Mouse (Mus musculus) embryonic fibroblast, embryonic 13.5 days (primary cell): ENCODE measurements around the gene Eef2. TPM values are rescaled to one million over a fixed set of nuclear protein-coding genes. Genes with fewer than 3 reads are reported as not detected.
"Not testable (repeated sequence)": the region's sequence is repeated elsewhere in the genome, so short reads cannot be mapped to it uniquely, and the experiment has no call there.

Source experiments
- H3K27ac ChIP-seq: 2 replicates; pipeline ENCODE4 v1.5.1; 2012; ENCODE audit warnings: low read length, control low read depth, inconsistent platforms; ENCODE audit not compliant: insufficient read depth
- H3K4me1 ChIP-seq: 2 replicates; pipeline ENCODE4 v1.6.1; 2011; ENCODE audit warnings: low read length; ENCODE audit not compliant: control insufficient read depth, insufficient read depth
- H3K4me3 ChIP-seq: 2 replicates; pipeline ENCODE4 v1.5.1; 2011; ENCODE audit warnings: mild to moderate bottlenecking, control low read depth, low read length; ENCODE audit not compliant: insufficient read depth
- CTCF ChIP-seq: IDR thresholded peaks from 2 replicates; pipeline ENCODE4 v1.5.1; 2011; ENCODE audit warnings: mild to moderate bottlenecking, control low read depth, low read length, moderate library complexity, borderline replicate concordance; ENCODE audit not compliant: insufficient read depth
- POLR2A ChIP-seq: IDR thresholded peaks from 2 replicates; pipeline ENCODE4 v1.6.1; 2011; ENCODE audit warnings: low read depth, mild to moderate bottlenecking, control low read depth, low read length, moderate library complexity
- polyA plus RNA-seq: library from polyadenylated mRNA; stranded (reverse); fragments of >200 nt; gene quantifications from 2 replicates; pipeline ENCODE4 v1.2.4, GENCODE M21; 2011; ENCODE audit warnings: low read depth; ENCODE audit not compliant: missing spikeins, insufficient read length

Gene Eef2
- polyA plus RNA-seq, 1 experiment, result 1,643 TPM

DNA sequence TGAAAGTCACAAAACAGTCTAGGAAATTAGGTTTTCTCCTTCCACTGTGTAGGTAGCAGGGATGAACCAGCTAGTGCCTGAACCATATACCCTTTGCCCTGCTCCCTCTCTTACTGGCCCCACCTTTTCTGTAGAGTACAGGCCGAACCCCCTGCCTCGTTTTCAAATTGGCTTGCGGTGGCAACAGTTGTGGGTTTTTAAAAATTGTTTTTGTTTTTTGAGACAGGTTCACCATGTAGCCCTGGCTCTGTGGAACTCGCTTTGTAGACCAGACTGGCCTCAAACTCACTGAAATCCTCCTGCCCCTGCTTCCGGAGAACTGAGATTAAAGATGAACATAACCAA, 8.4 kb upstream of the Eef2 start:
- H3K4me3 ChIP-seq, result peak overlapping the region; percentile 24
- TF ChIP-seq POLR2A (peak; percentile 20; the same call in 1 of the 2 replicates), CTCF (no peak)
- peak overlapping the region; percentile 62 for H3K27ac ChIP-seq
- no peaks in the 10 kb centered on the region for H3K4me1 ChIP-seq

DNA sequence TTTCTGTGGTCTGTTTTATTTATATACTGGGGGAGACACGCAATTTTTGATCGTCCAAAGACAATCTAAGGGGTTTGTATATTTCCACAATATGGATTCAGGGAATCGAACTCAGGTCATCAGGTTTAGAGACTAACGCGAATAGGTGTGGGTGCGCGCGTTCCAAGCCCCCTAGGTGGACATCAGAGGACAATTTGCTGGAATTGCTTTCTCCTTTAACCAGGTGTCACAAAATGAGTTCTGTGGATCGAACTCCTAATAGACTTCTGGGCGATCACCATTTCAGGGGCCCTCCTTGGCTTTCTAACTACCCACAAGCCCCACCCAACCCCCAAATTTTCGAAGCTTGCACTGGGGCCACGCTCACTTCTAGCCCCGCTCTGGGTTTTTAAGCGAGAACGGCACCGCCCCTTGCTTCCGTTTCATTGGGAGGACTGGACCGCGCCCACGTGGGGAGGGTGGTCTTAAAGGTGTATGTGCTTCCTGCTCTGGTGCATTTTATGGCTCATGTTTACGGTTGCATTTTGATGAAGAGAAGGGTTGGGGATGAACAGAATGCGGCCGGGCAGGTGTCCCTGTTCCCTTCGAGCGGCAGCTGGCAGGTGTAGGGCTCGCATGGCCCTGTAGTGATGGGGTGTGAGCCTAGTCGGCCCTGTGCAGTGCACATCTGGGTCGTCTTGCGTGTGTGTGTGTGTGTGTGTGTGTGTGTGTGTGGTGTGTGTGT, 7.7 kb upstream of the Eef2 start:
- no peak for TF ChIP-seq CTCF
- peak; percentile 37; the same call in 1 of the 2 replicates for TF ChIP-seq POLR2A
- H3K4me1 ChIP-seq, result no peaks in the 10 kb centered on the region
- H3K27ac ChIP-seq, result peak overlapping the region; percentile 62
- peak overlapping the region; percentile 35 for H3K4me3 ChIP-seq

DNA sequence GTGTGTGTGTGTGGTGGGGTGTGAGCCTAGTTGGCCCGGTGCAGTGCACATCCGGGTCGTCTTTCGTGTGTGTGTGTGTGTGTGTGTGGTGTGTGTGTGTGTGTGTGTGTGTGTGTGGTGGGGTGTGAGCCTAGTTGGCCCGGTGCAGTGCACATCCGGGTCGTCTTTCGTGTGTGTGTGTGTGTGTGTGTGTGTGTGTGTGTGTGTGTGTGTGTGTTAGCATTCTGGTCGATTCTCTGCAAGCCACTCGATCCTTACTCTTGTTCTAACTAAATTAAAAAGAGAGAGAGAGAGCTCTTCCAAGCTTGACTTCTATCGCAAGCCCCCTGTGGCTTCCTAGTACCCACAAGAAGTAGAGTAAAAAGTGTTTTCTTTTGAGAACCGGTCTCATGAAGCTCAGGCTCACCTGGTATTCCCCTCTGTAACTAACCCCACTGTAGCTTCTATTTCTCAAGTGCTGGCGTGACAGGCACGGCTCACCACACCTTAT, 7.0 kb upstream of the Eef2 start:
- not testable (repeated sequence) for H3K4me1 ChIP-seq, H3K27ac ChIP-seq, H3K4me3 ChIP-seq

GRCm38 (mm10) chr10:81173132-81173531, 3.3 kb upstream of the Eef2 start:
- TF ChIP-seq CTCF (peak; percentile 95), POLR2A (peak; percentile 74)
- Histone ChIP-seq H3K4me3 (no peak overlapping the region), H3K27ac (peak overlapping the region; percentile 29; the same call in 1 of the 2 replicates), H3K4me1 (peaks cover 3% of the 10 kb centered on the region; the same call in 1 of the 2 replicates)

GRCm38 (mm10) chr10:81174617-81175344, 1.6 kb upstream of the Eef2 start:
- H3K27ac ChIP-seq, result peak overlapping the region; percentile 56
- H3K4me1 ChIP-seq, result peaks cover 8% of the 10 kb centered on the region
- peak; percentile 100 for TF ChIP-seq CTCF
- peak; percentile 57 for TF ChIP-seq POLR2A
- peak overlapping the region; percentile 15; the same call in 1 of the 2 replicates for H3K4me3 ChIP-seq

DNA sequence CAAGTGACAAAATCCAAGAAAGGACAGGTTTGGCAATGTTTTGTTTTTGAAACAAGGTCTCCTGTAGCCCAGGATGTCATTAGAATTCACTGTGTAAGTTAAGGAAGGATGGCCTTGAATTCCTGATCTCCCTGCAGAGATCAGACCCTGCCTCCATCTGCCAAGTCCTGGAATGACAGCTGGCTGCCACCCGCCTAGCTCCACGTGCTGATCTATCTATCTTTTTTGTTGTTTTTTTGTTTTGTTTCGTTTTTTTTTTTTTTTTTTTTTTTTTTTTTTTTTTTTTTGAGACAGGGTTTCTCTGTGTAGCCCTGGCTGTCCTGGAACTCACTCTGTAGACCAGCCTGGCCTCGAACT, 1.1 kb upstream of the Eef2 start:
- peak overlapping the region; percentile 22 for H3K27ac ChIP-seq
- not testable (repeated sequence) for H3K4me1 ChIP-seq, H3K4me3 ChIP-seq

DNA sequence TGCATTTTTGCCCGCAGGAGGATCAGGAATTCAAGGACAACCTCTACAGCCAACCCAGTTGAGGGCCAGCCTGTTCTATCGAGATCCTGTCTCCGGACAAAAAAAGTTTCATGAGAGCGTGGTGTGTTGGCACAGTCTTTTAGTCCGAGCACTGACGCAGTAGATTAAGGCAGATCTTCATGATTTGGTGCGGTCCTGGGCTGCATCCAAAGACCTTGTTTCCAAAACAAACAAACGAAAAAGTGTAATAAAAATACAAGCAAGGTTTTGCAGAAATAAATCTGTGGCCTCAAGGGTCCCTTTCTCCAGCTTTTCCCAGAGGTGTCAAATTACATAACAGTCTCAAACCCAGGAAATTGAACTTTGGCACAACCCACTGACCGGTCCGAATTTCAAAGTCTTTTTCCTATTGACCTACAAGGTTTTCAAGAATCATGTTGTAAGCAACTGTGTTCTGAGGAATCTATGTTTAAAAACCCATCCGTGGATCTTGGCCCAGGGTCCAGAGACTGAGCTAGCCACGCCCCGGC, 430 bp upstream of the Eef2 start:
- H3K4me1 ChIP-seq, result peaks cover 8% of the 10 kb centered on the region
- TF ChIP-seq POLR2A (no peak; the same call in 1 of the 2 replicates), CTCF (no peak)
- H3K4me3 ChIP-seq, result peak overlapping the region; percentile 40
- H3K27ac ChIP-seq, result peak overlapping the region; percentile 70

GRCm38 (mm10) chr10:81177491-81177925, 1.1 kb downstream of the Eef2 start:
- Histone ChIP-seq H3K4me3 (peak overlapping the region; percentile 91), H3K4me1 (peaks cover 11% of the 10 kb centered on the region), H3K27ac (peak overlapping the region; percentile 74)
- TF ChIP-seq CTCF, result no peak
- TF ChIP-seq POLR2A, result no peak

GRCm38 (mm10) chr10:81177958-81178712, 1.7 kb downstream of the Eef2 start:
- Histone ChIP-seq H3K27ac (0 out of 2 replicates have a peak overlapping the region, but pooled peaks have one; percentile 74), H3K4me1 (peaks cover 11% of the 10 kb centered on the region), H3K4me3 (peak overlapping the region; percentile 91)
- no peak for TF ChIP-seq POLR2A
- TF ChIP-seq CTCF, result no peak
